Comparison of ENCODE assay signal across 18 mouse cellular contexts in the genomic region with DNA sequence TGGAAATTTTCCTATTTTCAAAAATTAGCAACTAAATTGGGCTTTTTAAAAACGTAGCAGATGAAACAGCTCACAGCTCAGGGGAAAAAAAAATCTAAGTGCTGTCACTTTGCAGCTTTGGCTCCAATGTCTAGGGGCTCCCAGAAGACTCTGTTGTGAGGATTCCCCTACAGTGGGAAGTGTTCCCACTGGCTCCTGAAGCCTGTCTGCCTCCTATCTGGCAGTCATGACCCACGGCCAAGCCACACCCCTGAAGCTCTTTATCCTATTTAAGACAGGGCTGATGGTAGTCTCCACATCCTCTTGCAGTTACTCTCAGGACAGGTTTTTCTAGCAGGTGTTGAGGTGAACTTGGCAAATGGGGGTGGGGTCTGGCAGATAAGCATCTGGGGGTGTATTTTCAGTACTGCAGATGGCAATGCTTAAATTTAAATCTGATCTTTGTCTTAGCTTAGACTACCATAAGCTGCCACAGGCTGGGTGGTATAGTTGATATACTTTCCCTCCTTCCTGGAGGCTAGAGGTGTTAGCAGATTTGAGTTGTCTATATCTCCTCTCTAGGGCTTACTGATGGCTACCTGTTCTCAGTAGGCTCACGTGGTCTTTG.
DNase-seq lines count a peak whose midpoint lies in the region; ATAC-seq lines count a peak whose summit lies in the region.
"Had no signal": no experiment of that assay in that cellular context is flagged by ENCODE, and none has a peak within 500 bp of the region (broad histone marks: within the 10 kb centered on the region; RNA-seq: fewer than 3 reads in every experiment).

No protein-coding gene starts in this region.

- DNase-seq in forebrain, embryonic 14.5 days (ENCODE audit: low spot score) = peak; percentile 64
- DNase-seq in liver, embryonic 11.5 days (ENCODE audit: low spot score) = no peak
- no peak for DNase-seq in hindbrain, embryonic 10.5 days (ENCODE audit: low spot score)
- no peak for DNase-seq in adrenal gland, postnatal 14 days
- DNase-seq: cerebellum, postnatal 14 days; heart, postnatal 36 days; lung, postnatal 4 days; retina, postnatal 1 day; thymus, postnatal 25 days had no signal

- H3K36me3 ChIP-seq in forebrain, embryonic 14.5 days (ENCODE audit: control insufficient read depth, insufficient read depth, low read length) = no peaks in the 10 kb centered on the region
- no peaks in the 10 kb centered on the region for H3K36me3 ChIP-seq in forebrain, embryonic 12.5 days (replicated peaks)
- no peaks in the 10 kb centered on the region for H3K36me3 ChIP-seq in liver, embryonic 12.5 days
- no peaks in the 10 kb centered on the region for H3K36me3 ChIP-seq in liver, embryonic 11.5 days (ENCODE audit: control insufficient read depth, insufficient read depth, low read length)
- no peaks in the 10 kb centered on the region for H3K36me3 ChIP-seq in liver, embryonic 16.5 days (ENCODE audit: control insufficient read depth, insufficient read depth)
- H3K36me3 ChIP-seq in hindbrain, embryonic 10.5 days = peaks cover 4% of the 10 kb centered on the region; the same call in 1 of the 2 replicates
- H3K36me3 ChIP-seq: heart, embryonic 13.5 days had no signal

- no peak overlapping the region for H3K4me3 ChIP-seq in forebrain, embryonic 14.5 days (ENCODE audit: low read depth, low read length)
- H3K4me3 ChIP-seq in forebrain, embryonic 12.5 days (replicated peaks) = no peak overlapping the region
- no peak overlapping the region for H3K4me3 ChIP-seq in liver, embryonic 12.5 days
- H3K4me3 ChIP-seq in liver, embryonic 11.5 days (ENCODE audit: low read depth, low read length) = no peak overlapping the region
- H3K4me3 ChIP-seq in liver, embryonic 16.5 days (ENCODE audit: low read depth, low read length) = no peak overlapping the region
- H3K4me3 ChIP-seq in hindbrain, embryonic 10.5 days = no peak overlapping the region
- H3K4me3 ChIP-seq: heart, embryonic 13.5 days; hindbrain, embryonic 15.5 days; limb, embryonic 13.5 days; lung, embryonic 15.5 days had no signal

- ATAC-seq in forebrain, embryonic 14.5 days = peak; percentile 63; the same call in 1 of the 2 replicates
- no peak for ATAC-seq in forebrain, embryonic 12.5 days (ENCODE audit: low FRiP score)
- ATAC-seq in liver, embryonic 12.5 days = peak; percentile 87
- no peak for ATAC-seq in liver, embryonic 11.5 days (replicated peaks; ENCODE audit: low FRiP score)
- ATAC-seq in erythroblast, adult 5-6 weeks (replicated peaks; ENCODE audit: low FRiP score, poor library complexity, severe bottlenecking) = peak; percentile 71
- ATAC-seq in liver, embryonic 16.5 days (ENCODE audit: low read depth) = peak; percentile 85
- ATAC-seq: intestine, postnatal 0 days had no signal

- no peaks in the 10 kb centered on the region for H3K9me3 ChIP-seq in forebrain, embryonic 14.5 days (replicated peaks; ENCODE audit: control insufficient read depth, low read length)
- H3K9me3 ChIP-seq in forebrain, embryonic 12.5 days = no peaks in the 10 kb centered on the region
- no peaks in the 10 kb centered on the region for H3K9me3 ChIP-seq in liver, embryonic 12.5 days (replicated peaks)
- no peaks in the 10 kb centered on the region for H3K9me3 ChIP-seq in liver, embryonic 11.5 days (ENCODE audit: control insufficient read depth, low read length)
- H3K9me3 ChIP-seq in liver, embryonic 16.5 days (replicated peaks; ENCODE audit: control insufficient read depth, low read length) = no peaks in the 10 kb centered on the region
- H3K9me3 ChIP-seq in hindbrain, embryonic 10.5 days = no peaks in the 10 kb centered on the region
- H3K9me3 ChIP-seq: heart, embryonic 13.5 days; hindbrain, embryonic 15.5 days; limb, embryonic 13.5 days; lung, embryonic 15.5 days had no signal

- 72% methylated on average over 3 of the region's 3 CpGs for WGBS in forebrain, embryonic 14.5 days
- 81% methylated on average over 3 of the region's 3 CpGs for WGBS in forebrain, embryonic 12.5 days
- 60% methylated on average over 3 of the region's 3 CpGs for WGBS in liver, embryonic 12.5 days (ENCODE audit: insufficient replicate concordance)
- WGBS in liver, embryonic 11.5 days = 70% methylated on average over 3 of the region's 3 CpGs
- 57% methylated on average over 3 of the region's 3 CpGs for whole genome bisulfite sequencing in liver, embryonic 16.5 days (ENCODE audit: insufficient replicate concordance)
- 79% methylated on average over 3 of the region's 3 CpGs for WGBS in hindbrain, embryonic 10.5 days

- no peak overlapping the region for H3K4me2 ChIP-seq in forebrain, embryonic 14.5 days (ENCODE audit: low read length)
- no peak overlapping the region for H3K4me2 ChIP-seq in forebrain, embryonic 12.5 days
- H3K4me2 ChIP-seq in liver, embryonic 12.5 days = peak overlapping the region; percentile 26; the same call in 1 of the 2 replicates
- no peak overlapping the region for H3K4me2 ChIP-seq in liver, embryonic 11.5 days
- peak overlapping the region; percentile 2; the same call in 1 of the 2 replicates for H3K4me2 ChIP-seq in liver, embryonic 16.5 days (ENCODE audit: low read depth, low read length)
- H3K4me2 ChIP-seq: heart, embryonic 13.5 days; hindbrain, embryonic 15.5 days; limb, embryonic 13.5 days; lung, embryonic 15.5 days had no signal

- 0 out of 2 replicates have a peak, but pooled peaks cover 2% of the 10 kb centered on the region for H3K4me1 ChIP-seq in forebrain, embryonic 14.5 days (ENCODE audit: control insufficient read depth, insufficient read depth, low read length)
- H3K4me1 ChIP-seq in forebrain, embryonic 12.5 days = no peaks in the 10 kb centered on the region
- peaks cover 28% of the 10 kb centered on the region for H3K4me1 ChIP-seq in liver, embryonic 12.5 days
- no peaks in the 10 kb centered on the region for H3K4me1 ChIP-seq in liver, embryonic 11.5 days (replicated peaks; ENCODE audit: control insufficient read depth, insufficient read depth, low read length)
- peaks cover 25% of the 10 kb centered on the region for H3K4me1 ChIP-seq in liver, embryonic 16.5 days (ENCODE audit: control insufficient read depth, low read depth, low read length)
- H3K4me1 ChIP-seq in hindbrain, embryonic 10.5 days (replicated peaks) = no peaks in the 10 kb centered on the region

- H3K27ac ChIP-seq in forebrain, embryonic 14.5 days (ENCODE audit: low read depth, low read length) = no peak overlapping the region
- no peak overlapping the region for H3K27ac ChIP-seq in forebrain, embryonic 12.5 days
- 0 out of 2 replicates have a peak overlapping the region, but pooled peaks have one; percentile 33 for H3K27ac ChIP-seq in liver, embryonic 12.5 days
- H3K27ac ChIP-seq in liver, embryonic 11.5 days (ENCODE audit: low read depth, low read length) = no peak overlapping the region
- H3K27ac ChIP-seq in liver, embryonic 16.5 days (ENCODE audit: low read length) = peak overlapping the region; percentile 71; the same call in 1 of the 2 replicates
- H3K27ac ChIP-seq in hindbrain, embryonic 10.5 days = no peak overlapping the region
- H3K27ac ChIP-seq: heart, embryonic 13.5 days; hindbrain, embryonic 15.5 days; limb, embryonic 13.5 days; lung, embryonic 15.5 days had no signal

- H3K9ac ChIP-seq in forebrain, embryonic 14.5 days (ENCODE audit: low read length) = no peak overlapping the region
- H3K9ac ChIP-seq in forebrain, embryonic 12.5 days = no peak overlapping the region
- H3K9ac ChIP-seq in liver, embryonic 12.5 days = peak overlapping the region; percentile 25; the same call in 1 of the 2 replicates
- H3K9ac ChIP-seq in liver, embryonic 11.5 days (ENCODE audit: low read depth, low read length) = no peak overlapping the region
- H3K9ac ChIP-seq in liver, embryonic 16.5 days (ENCODE audit: low read depth, low read length) = no peak overlapping the region
- H3K9ac ChIP-seq: heart, embryonic 13.5 days; hindbrain, embryonic 15.5 days; limb, embryonic 13.5 days; lung, embryonic 15.5 days had no signal

- H3K27me3 ChIP-seq in forebrain, embryonic 14.5 days (replicated peaks; ENCODE audit: control insufficient read depth, insufficient read depth, low read length) = no peaks in the 10 kb centered on the region
- H3K27me3 ChIP-seq in forebrain, embryonic 12.5 days = peaks cover 23% of the 10 kb centered on the region
- peaks cover 6% of the 10 kb centered on the region for H3K27me3 ChIP-seq in liver, embryonic 12.5 days (replicated peaks)
- H3K27me3 ChIP-seq in liver, embryonic 11.5 days (replicated peaks; ENCODE audit: control insufficient read depth, insufficient read depth, low read length) = no peaks in the 10 kb centered on the region
- H3K27me3 ChIP-seq in liver, embryonic 16.5 days (ENCODE audit: control insufficient read depth, insufficient read depth, low read depth, low read length) = 0 out of 2 replicates have a peak, but pooled peaks cover 3% of the 10 kb centered on the region
- peaks cover 5% of the 10 kb centered on the region; the same call in 1 of the 2 replicates for H3K27me3 ChIP-seq in hindbrain, embryonic 10.5 days (ENCODE audit: insufficient read depth, poor library complexity, severe bottlenecking)
- H3K27me3 ChIP-seq: hindbrain, embryonic 15.5 days; limb, embryonic 13.5 days; lung, embryonic 15.5 days had no signal

Comparison
In these comparisons a context has a peak if more than half of its experiments do, and no peak if none do; other contexts are left out.
1. ATAC-seq: peak in forebrain, embryonic 14.5 days (single experiment), liver, embryonic 12.5 days (single experiment), erythroblast, adult 5-6 weeks (single experiment) and liver, embryonic 16.5 days (single experiment); none in forebrain, embryonic 12.5 days (single experiment) and liver, embryonic 11.5 days (single experiment).
2. H3K27ac ChIP-seq: peak in liver, embryonic 12.5 days (single experiment) and liver, embryonic 16.5 days (single experiment); none in forebrain, embryonic 14.5 days (single experiment), forebrain, embryonic 12.5 days (single experiment), liver, embryonic 11.5 days (single experiment) and hindbrain, embryonic 10.5 days (single experiment).
3. H3K4me2 ChIP-seq: peak in liver, embryonic 12.5 days (single experiment) and liver, embryonic 16.5 days (single experiment); none in forebrain, embryonic 14.5 days (single experiment), forebrain, embryonic 12.5 days (single experiment) and liver, embryonic 11.5 days (single experiment).